Mouse (Mus musculus) embryonic facial prominence, embryonic 15.5 days (tissue): ENCODE measurements around the gene Gm17581. TPM values are rescaled to one million over a fixed set of nuclear protein-coding genes. Genes with fewer than 3 reads are reported as not detected.

Experiments
- ATAC-seq: fragments of 200-750 bp; cut with Nextera tagmentation; 2 replicates; pipeline ENCODE4 v1.8.0; 2017; ENCODE audit warnings: low read depth, moderate TSS enrichment; ENCODE audit not compliant: insufficient number of reproducible peaks, low FRiP score, low TSS enrichment
- H3K27ac ChIP-seq: fragments of 300-500 bp; sonication (generic); replicated peaks from 2 replicates; pipeline ENCODE4 v1.5.1; 2015; ENCODE audit warnings: mild to moderate bottlenecking, inconsistent platforms
- H3K27me3 ChIP-seq: fragments of 300-500 bp; sonication (generic); 2 replicates; pipeline ENCODE4 v1.6.1; 2015; ENCODE audit warnings: inconsistent platforms
- H3K36me3 ChIP-seq: fragments of 300-500 bp; sonication (generic); 2 replicates; pipeline ENCODE4 v1.6.1; 2015; ENCODE audit warnings: mild to moderate bottlenecking, inconsistent platforms
- H3K4me1 ChIP-seq: fragments of 300-500 bp; sonication (generic); 2 replicates; pipeline ENCODE4 v1.6.1; 2015; ENCODE audit warnings: inconsistent platforms
- H3K4me2 ChIP-seq: fragments of 300-500 bp; sonication (generic); replicated peaks from 2 replicates; pipeline ENCODE4 v1.6.1; 2015; ENCODE audit warnings: mild to moderate bottlenecking, inconsistent platforms
- H3K4me3 ChIP-seq: fragments of 300-500 bp; sonication (generic); replicated peaks from 2 replicates; pipeline ENCODE4 v1.5.1; 2015; ENCODE audit warnings: mild to moderate bottlenecking, inconsistent platforms
- H3K9ac ChIP-seq: fragments of 300-500 bp; sonication (generic); 2 replicates; pipeline ENCODE4 v1.6.1; 2015; ENCODE audit warnings: inconsistent platforms
- H3K9me3 ChIP-seq: fragments of 300-500 bp; sonication (generic); replicated peaks from 2 replicates; pipeline ENCODE4 v1.6.1; 2016; ENCODE audit warnings: inconsistent platforms
- WGBS: fragments of 180-500 bp; shearing (Covaris S2); methylation state at CpG from one replicate; pipeline ENCODE4 v1.1.7; 2015; 5-methylcytosine and 5-hydroxymethylcytosine counted together
- polyA plus RNA-seq: library from polyadenylated mRNA; unstranded; fragments of >200 nt; fragmentation: Nextera tagmentation; extraction: Ambion mirVana; gene quantifications from 2 replicates; pipeline ENCODE4 v1.2.1, GENCODE M21; 2015

Gm17581 gene
- polyA plus RNA-seq, 1 experiment from 2014 or later, result not detected

DNA sequence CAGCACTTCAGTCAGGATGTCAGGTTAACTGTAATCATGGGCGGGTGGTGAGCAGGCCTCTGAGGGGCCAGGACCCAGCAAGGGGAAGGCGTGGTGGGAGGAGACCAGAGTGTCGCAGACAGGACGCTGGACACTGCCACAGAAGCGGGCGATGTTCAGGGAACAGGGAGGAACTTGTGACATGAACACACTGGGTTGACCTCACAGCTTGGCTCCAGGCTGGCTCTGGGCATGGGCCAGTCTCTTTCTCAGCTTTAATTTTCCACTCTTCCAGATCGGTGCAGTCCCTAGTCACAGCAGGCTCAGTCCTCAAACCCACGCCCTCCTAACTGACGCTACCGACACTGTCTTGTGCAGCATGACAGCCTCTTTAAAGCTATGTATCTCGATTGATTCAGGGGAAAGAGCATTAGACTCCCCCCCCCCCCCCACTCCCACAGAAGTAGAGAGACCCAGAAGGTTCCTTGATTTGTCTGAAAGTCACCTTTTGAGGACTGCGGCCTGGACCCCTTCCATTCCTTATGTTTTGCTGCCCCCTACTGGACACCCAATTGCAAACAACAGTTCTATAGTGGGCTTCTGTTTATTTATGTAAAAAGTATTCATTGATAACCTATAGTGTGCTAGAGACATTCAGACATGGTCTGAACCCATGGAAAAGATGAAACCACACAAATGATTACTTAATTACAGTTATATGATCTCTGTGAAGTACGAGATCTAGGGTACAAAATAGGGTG lies 29.2 kb upstream of the Gm17581 start:
- ATAC-seq, result no peak
- Histone ChIP-seq H3K27me3 (0 out of 2 replicates have a peak, but pooled peaks cover 3% of the 10 kb centered on the region), H3K27ac (no peak overlapping the region), H3K9me3 (no peaks in the 10 kb centered on the region), H3K4me3 (no peak overlapping the region), H3K36me3 (no peaks in the 10 kb centered on the region), H3K4me1 (no peaks in the 10 kb centered on the region), H3K4me2 (no peak overlapping the region), H3K9ac (no peak overlapping the region)
- WGBS, result 53% methylated on average over 13 of the region's 13 CpGs

- Histone ChIP-seq H3K27me3 (no peaks in the 10 kb centered on the region), H3K9me3 (no peaks in the 10 kb centered on the region), H3K4me2 (no peak overlapping the region), H3K4me3 (no peak overlapping the region), H3K4me1 (no peaks in the 10 kb centered on the region), H3K9ac (no peak overlapping the region), H3K36me3 (no peaks in the 10 kb centered on the region), H3K27ac (no peak overlapping the region)
- 47% methylated on average over 14 of the region's 14 CpGs for WGBS
- ATAC-seq, result no peak
Measured at GRCm38 (mm10) chr2:155756855-155757566, 21.3 kb upstream of the Gm17581 start.

GRCm38 (mm10) chr2:155755746-155756145 lies 20.1 kb upstream of the Gm17581 start:
- H3K36me3 ChIP-seq, result no peaks in the 10 kb centered on the region
- H3K4me1 ChIP-seq, result peaks cover 11% of the 10 kb centered on the region
- no peaks in the 10 kb centered on the region for H3K9me3 ChIP-seq
- H3K27ac ChIP-seq, result no peak overlapping the region
- H3K4me2 ChIP-seq, result no peak overlapping the region
- WGBS, result 3% methylated on average over 1 of the region's 1 CpGs
- no peak overlapping the region for H3K9ac ChIP-seq
- H3K27me3 ChIP-seq, result no peaks in the 10 kb centered on the region
- H3K4me3 ChIP-seq, result no peak overlapping the region
- no peak for ATAC-seq

GRCm38 (mm10) chr2:155751014-155751786 lies 15.5 kb upstream of the Gm17581 start, which contains the start of gene Procr:
Gene Procr (plus strand): TSS chr2:155751117.
- Histone ChIP-seq H3K4me1 (peaks cover 12% of the 10 kb centered on the region), H3K36me3 (no peaks in the 10 kb centered on the region), H3K27ac (no peak within 1 kb of the TSS), H3K9ac (peak within 1 kb of the TSS; percentile 9; the same call in 1 of the 2 replicates), H3K27me3 (no peaks in the 10 kb centered on the region), H3K4me3 (peak within 1 kb of the TSS; percentile 43), H3K9me3 (no peaks in the 10 kb centered on the region), H3K4me2 (peak within 1 kb of the TSS; percentile 71)
- 2% methylated on average over 25 of the region's 25 CpGs for WGBS
- ATAC-seq, result no peak; the same call in 1 of the 2 replicates

- Histone ChIP-seq H3K27ac (no peak overlapping the region), H3K4me1 (peaks cover 12% of the 10 kb centered on the region), H3K9me3 (no peaks in the 10 kb centered on the region), H3K9ac (no peak overlapping the region), H3K36me3 (no peaks in the 10 kb centered on the region), H3K4me3 (no peak overlapping the region), H3K27me3 (no peaks in the 10 kb centered on the region), H3K4me2 (no peak overlapping the region)
- WGBS, result 83% methylated on average over 4 of the region's 4 CpGs
- ATAC-seq, result no peak
Measured at GRCm38 (mm10) chr2:155749394-155749793, 13.7 kb upstream of the Gm17581 start.

DNA sequence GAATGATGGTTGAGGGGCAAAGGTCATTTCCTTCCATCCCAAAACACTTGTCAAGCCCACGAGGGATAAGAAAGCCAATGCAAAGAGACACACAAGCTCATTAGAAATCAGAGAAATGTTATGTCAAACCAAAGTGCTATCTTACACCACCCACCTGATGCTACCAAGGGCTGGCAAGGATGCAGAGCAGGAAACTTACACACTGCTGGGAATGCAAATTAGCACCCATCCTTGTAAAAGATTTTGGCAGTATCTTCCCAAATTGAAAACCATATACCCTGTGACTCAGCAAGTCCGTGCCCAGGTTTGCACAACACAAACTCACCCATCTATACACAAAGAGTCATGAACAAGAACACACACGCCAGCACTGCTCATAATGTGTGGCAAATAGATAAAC lies 9.8 kb upstream of the Gm17581 start:
- WGBS, result 53% methylated on average over 3 of the region's 3 CpGs
- Histone ChIP-seq H3K9me3 (no peaks in the 10 kb centered on the region), H3K27me3 (no peaks in the 10 kb centered on the region), H3K4me1 (no peaks in the 10 kb centered on the region), H3K27ac (no peak overlapping the region), H3K36me3 (no peaks in the 10 kb centered on the region), H3K4me3 (no peak overlapping the region), H3K4me2 (no peak overlapping the region), H3K9ac (no peak overlapping the region)
- no peak for ATAC-seq

GRCm38 (mm10) chr2:155743351-155743750 lies 7.7 kb upstream of the Gm17581 start:
- Histone ChIP-seq H3K9me3 (no peaks in the 10 kb centered on the region), H3K36me3 (no peaks in the 10 kb centered on the region), H3K9ac (no peak overlapping the region), H3K4me3 (no peak overlapping the region), H3K27me3 (no peaks in the 10 kb centered on the region), H3K27ac (no peak overlapping the region), H3K4me2 (no peak overlapping the region), H3K4me1 (no peaks in the 10 kb centered on the region)
- no peak for ATAC-seq
- WGBS, result 80% methylated on average over 9 of the region's 9 CpGs

- H3K27ac ChIP-seq, result no peak overlapping the region
- H3K27me3 ChIP-seq, result no peaks in the 10 kb centered on the region
- WGBS, result 79% methylated on average over 12 of the region's 12 CpGs
- H3K4me2 ChIP-seq, result no peak overlapping the region
- H3K4me1 ChIP-seq, result no peaks in the 10 kb centered on the region
- no peak overlapping the region for H3K4me3 ChIP-seq
- no peaks in the 10 kb centered on the region for H3K36me3 ChIP-seq
- ATAC-seq, result no peak
- no peaks in the 10 kb centered on the region for H3K9me3 ChIP-seq
- no peak overlapping the region for H3K9ac ChIP-seq
Measured at GRCm38 (mm10) chr2:155742931-155743337, 7.3 kb upstream of the Gm17581 start.

- Histone ChIP-seq H3K4me3 (no peak overlapping the region), H3K27ac (no peak overlapping the region), H3K4me1 (no peaks in the 10 kb centered on the region), H3K9ac (no peak overlapping the region), H3K27me3 (no peaks in the 10 kb centered on the region), H3K4me2 (no peak overlapping the region), H3K36me3 (no peaks in the 10 kb centered on the region), H3K9me3 (no peaks in the 10 kb centered on the region)
- WGBS, result 84% methylated on average over 11 of the region's 11 CpGs
- no peak for ATAC-seq
Measured at GRCm38 (mm10) chr2:155742211-155742610, 6.5 kb upstream of the Gm17581 start.

GRCm38 (mm10) chr2:155737803-155738202 lies 2.1 kb upstream of the Gm17581 start:
- no peak overlapping the region for H3K4me2 ChIP-seq
- no peak overlapping the region for H3K4me3 ChIP-seq
- no peaks in the 10 kb centered on the region for H3K36me3 ChIP-seq
- no peak overlapping the region for H3K27ac ChIP-seq
- 79% methylated on average over 9 of the region's 9 CpGs for WGBS
- H3K9ac ChIP-seq, result no peak overlapping the region
- H3K4me1 ChIP-seq, result no peaks in the 10 kb centered on the region
- no peak for ATAC-seq
- no peaks in the 10 kb centered on the region for H3K9me3 ChIP-seq
- H3K27me3 ChIP-seq, result no peaks in the 10 kb centered on the region

- WGBS, result 75% methylated on average over 6 of the region's 6 CpGs
- ATAC-seq, result no peak
- Histone ChIP-seq H3K36me3 (no peaks in the 10 kb centered on the region), H3K4me1 (no peaks in the 10 kb centered on the region), H3K27ac (no peak overlapping the region), H3K4me2 (no peak overlapping the region), H3K9ac (no peak overlapping the region), H3K27me3 (no peaks in the 10 kb centered on the region), H3K4me3 (no peak overlapping the region), H3K9me3 (no peaks in the 10 kb centered on the region)
Measured at GRCm38 (mm10) chr2:155736936-155737335, 1.3 kb upstream of the Gm17581 start.
